Mouse (Mus musculus): ENCODE results near the gene Exosc8. TPM values are rescaled to one million over a fixed set of nuclear protein-coding genes. Genes with fewer than 3 reads are reported as not detected.
"Not testable (repeated sequence)": the region's sequence is repeated elsewhere in the genome, so short reads cannot be mapped to it uniquely, and the experiment has no call there.

Exosc8 gene
- total RNA-seq, 2 experiments from 2014 or later = 34.9 to 36.3 TPM

DNA sequence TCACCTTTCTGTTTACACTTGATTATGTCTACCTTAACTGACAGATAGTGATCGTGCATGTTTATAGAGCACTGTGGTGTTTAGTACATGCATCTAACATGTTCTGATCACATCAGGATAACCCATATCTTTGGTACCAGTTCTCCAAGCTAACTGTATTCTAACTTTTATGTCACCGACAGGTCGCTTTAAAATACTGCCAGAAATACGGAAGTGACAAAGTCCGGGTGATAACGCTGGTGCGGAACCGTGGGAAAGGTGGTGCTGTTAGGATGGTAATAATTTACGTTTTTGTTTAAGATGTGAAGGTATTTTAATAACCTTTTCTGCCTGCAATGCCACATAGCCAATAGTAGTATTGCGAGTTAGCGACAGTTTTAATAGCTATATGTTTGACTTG lies 6.8 kb upstream of the Exosc8 start:
- no peak for DNase-seq (ENCODE audit: extremely low spot score in 1 of 2, low spot score in 2 of 2)
- intact Hi-C loops (cut with DNase I) = no loop called here

DNA sequence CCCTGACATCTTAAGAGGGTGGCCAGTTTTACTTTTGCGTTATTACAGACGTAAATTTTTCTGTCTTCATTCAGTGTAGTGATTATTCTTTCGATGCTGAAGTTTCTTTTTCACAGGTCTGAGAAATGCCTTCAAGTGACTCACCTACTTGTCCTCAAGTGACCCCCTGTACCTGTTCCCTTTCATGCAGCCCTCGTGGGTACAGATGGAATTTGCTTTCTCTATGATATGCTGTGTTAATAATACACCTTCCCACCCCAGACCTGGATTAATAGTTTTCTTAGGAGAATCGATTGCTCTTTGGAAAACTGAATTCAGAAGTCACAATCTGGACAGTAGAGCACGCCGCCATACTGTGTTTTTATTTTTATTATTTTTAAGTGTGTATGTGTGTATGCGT lies 2.1 kb upstream of the Exosc8 start:
- intact Hi-C loops (cut with DNase I) = loop anchor here (5.0 to 10.0 kb wide), 3 partner anchors 65 to 617 kb away; no protein-coding TSS in a partner anchor
- DNase-seq (ENCODE audit: extremely low spot score in 1 of 2, low spot score in 2 of 2) = no peak

DNA sequence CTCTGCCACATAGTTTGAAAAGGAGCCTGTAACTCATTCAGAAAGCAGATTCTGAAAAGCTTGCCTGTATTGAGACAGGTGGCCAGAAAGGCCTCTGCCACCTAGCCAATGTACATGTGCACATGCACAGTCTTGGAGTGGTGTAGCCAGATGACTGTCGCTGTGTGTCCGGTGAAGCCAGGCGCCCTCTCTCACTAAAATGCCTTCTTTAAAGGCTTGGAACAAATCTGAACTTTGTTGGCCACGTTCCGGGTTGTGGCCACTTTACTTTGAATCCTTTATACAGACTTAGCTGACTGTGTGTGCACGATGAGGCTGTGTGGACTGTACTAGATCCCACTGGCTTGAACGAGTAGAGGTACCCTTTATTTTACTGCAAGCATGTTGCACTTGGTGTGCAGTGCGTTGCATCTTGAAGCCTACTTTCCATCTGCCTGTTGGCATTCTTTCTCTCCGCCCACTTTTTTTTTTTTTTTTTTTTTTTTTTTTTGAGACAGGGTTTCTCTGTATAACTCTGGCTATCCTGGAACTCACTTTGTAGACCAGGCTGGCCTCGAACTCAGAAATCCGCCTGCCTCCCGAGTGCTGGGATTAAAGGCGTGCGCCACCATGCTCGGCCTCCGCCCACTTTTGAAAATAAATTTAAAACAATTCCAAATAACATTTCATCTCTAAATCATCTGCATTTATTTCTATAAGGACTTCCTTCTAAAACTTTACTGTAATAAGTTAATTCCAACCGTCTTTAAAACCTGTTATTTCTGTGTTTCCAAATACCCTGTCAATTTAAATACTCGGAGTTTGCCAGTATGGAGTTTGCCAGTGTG lies 1.1 kb upstream of the Exosc8 start:
- no peak for DNase-seq (ENCODE audit: extremely low spot score in 1 of 2, low spot score in 2 of 2)
- intact Hi-C loops (cut with DNase I) = loop anchor here (5.0 to 10.0 kb wide), 3 partner anchors 66 to 618 kb away; no protein-coding TSS in a partner anchor

DNA sequence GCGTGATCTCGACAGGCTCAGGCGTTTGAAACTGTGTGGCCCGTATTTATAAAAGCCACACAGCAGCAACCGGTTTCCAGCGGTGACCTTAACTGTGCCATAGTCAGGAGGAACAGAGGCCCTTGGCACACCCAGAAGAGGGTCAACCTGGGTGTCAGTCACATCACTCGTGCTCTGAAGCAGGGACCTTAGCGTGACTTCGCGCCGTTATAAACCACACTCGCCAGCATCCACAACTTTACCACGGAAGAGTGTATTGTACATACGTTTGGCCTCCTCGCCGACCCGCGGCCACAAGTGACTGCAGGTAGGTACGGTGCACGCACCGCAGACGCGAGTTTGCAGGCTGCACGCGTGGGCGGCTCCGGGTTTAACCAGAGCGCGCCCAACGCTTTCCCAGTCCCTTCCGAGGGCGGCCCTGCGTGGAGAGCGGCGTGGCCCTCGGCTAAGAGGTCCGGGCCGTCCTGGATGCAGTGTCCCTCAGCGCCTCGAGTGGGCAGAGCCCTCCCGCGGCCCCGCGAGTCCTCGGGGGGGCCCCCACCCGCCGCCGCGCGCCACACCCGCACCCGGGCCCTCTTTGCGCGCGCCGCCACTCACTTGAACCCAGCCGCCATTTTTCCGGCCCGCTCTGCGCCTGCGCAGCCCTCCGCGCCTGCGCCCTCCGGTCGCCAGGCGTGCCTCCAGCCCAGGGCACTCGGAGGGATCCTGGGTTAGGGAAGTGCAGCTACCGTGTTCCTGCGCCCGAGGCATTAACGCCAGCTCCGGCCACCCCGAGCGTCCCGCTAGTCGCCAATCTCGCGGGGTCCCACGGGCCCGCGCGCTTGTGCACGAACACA lies 564 bp downstream of the Exosc8 start:
- intact Hi-C loops (cut with DNase I) = loop anchor here (5.0 to 10.0 kb wide), 3 partner anchors 68 to 620 kb away; no protein-coding TSS in a partner anchor
- peak; percentile 86 to 93 for DNase-seq (ENCODE audit: extremely low spot score in 1 of 2, low spot score in 2 of 2)

DNA sequence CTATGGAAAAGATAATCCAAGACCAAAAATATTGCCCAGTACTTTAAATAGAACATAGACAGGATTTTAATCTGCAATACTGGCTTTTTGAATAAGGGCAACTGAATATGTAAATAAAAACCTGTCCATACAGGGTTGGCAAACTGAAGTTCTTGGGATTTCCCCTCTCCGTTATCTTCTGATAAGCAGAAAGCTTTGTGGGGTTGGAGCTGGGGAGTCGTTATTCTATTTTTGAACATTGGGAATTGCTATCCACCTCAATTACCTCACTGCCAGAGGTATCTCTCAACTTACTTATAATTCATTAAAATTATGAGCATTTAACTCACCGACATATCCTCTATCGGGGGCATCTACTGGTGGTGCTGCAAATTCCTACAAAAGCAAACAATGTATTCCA lies 2.8 kb downstream of the Exosc8 start:
- intact Hi-C loops (cut with DNase I) = loop anchor here (10.0 kb wide), 2 partner anchors 352 to 622 kb away; no protein-coding TSS in a partner anchor
- no peak for DNase-seq (ENCODE audit: extremely low spot score in 1 of 2, low spot score in 2 of 2)

DNA sequence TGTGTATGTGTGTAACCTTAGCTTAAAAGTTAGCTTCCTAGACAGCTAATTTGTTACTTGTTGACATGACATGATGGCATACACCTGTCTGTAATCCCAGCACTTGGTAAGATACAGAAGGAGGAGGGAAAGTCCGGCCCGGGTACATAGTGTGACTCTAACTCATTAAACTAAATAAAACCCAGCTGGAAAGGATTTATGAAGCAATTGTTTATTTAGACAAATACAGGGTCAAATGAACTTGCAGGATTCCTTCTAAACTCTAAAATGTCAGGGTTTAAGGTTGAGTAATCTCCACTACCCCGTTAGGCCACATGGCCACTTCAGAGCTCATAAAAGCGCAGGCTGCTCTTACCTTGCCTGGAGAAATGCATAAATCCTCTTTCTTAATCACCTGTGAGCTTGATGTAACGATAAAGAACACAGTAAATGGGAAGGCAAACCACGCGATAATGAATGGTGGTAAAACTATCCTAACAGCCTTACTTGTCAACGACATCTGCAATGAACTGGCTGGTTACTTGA lies 3.5 kb downstream of the Exosc8 start:
- DNase-seq (ENCODE audit: extremely low spot score in 1 of 2, low spot score in 2 of 2) = no peak
- intact Hi-C loops (cut with DNase I) = loop anchor here (10.0 kb wide), 2 partner anchors 353 to 623 kb away; no protein-coding TSS in a partner anchor

DNA sequence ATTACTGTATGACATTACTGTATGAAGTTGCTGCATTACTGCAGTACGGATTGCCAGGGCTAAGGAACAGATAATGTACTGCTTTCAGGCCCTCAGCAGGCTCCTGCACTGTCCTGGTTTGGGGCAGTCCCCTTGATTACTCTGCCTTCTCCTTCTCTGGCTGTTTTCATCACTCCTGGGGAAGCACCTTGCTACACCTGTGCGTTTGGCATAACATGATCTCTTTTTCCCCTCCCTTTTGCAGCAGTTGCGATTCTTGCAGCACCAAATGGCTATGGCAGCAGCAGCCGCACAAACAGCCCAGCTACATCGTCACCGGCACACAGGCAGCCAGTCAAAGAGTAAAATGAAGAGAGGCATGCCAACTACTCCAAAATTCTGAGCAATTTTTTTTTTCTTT lies 7.1 kb downstream of the Exosc8 start:
- DNase-seq (ENCODE audit: extremely low spot score in 1 of 2, low spot score in 2 of 2) = no peak
- intact Hi-C loops (cut with DNase I) = no loop called here

DNA sequence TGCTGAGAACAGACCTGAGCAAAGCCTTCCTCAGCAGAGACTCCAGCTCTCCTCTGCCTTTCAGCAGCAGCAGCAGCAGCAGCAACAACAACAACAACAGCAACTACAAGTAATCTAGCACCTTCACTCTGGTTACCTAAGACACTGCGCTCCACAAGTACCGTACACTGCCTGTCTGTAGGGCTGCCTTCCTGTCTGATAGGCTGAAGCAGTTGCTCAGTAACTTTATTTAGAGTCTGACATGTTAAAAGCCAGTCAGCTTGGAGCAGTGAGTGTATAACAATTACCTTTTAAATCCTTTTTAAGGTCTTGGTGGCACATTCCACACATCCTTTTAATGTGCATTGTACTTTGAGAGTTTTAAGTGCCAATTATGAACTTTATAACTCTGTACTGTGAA lies 7.6 kb downstream of the Exosc8 start:
- no peak for DNase-seq (ENCODE audit: extremely low spot score in 1 of 2, low spot score in 2 of 2)
- intact Hi-C loops (cut with DNase I) = no loop called here

DNA sequence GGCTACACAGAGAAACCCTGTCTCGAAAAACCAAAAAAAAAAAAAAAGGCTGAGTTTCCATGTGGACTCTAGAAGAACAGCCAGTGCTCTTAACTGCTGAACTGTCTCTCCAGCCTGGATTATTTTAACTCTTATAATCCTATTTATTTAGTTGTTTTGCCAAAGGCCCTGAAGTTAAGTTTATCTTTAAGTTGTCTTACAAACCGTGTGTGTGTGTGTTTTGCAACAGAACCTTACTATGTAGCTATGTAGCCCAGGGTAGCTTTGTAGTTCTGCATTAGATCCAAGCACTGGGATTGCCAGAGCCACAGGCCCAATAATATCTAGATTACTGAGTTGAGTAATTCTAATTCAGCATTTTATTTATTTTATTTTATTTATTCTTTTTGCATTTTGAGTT lies 9.8 kb downstream of the Exosc8 start:
- no peak for DNase-seq (ENCODE audit: extremely low spot score in 1 of 2, low spot score in 2 of 2)
- intact Hi-C loops (cut with DNase I) = no loop called here

DNA sequence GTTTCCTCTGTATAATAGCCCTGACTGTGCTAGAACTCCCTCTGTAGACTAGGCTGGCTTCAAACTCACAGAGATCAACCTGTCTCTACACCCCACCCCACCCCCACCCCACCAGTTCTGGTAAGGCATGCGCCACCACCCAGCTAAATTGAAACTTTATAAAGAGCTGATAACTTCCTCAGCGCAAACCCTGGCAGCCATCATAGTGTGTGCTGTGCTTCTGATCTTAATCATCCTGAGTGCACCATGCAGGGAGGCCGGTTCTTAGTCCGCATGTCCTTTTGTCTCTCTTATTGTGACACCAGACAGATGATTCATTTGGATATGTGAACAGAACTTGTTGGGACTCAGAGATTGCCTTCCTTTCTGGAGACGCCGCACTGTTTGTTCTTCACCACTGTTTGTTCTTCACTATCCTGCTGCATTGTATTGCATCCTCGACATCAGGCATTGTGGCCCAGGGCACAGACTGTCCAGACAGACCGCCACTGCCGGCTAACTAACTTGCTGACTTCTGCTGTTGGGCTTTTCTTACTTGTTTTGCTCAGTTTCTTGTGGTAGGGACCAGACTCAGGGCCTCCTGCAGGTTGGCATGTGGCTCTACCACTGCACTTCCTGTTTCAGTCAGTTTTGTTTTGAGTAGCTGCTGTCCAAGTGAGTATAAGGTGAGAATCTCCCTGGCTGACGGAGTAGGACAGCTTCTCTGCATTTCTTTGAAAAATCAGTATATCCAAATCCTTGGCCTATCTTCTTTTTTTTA lies 11.3 kb downstream of the Exosc8 start:
- intact Hi-C loops (cut with DNase I) = no loop called here
- no peak for DNase-seq (ENCODE audit: extremely low spot score in 1 of 2, low spot score in 2 of 2)

DNA sequence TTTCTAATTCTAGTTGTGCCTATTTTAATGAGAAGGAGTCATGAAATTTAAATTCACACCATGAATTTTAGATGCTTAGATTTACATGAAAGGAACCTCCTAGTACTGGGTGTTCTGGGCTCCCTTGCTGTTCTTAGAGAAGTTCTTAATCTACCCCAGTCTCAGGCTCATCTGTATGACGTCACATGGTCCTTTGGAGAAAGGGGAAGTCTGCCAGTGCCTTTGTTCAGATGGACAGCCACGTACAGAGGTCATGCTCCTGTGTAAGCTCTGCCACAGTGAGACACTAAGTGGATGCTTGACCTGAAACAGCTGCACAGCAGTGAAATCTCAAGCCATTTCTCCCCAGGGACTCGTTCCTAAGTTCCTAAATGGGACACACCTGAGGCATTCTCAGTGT lies 16.2 kb downstream of the Exosc8 start:
- DNase-seq (ENCODE audit: extremely low spot score in 1 of 2, low spot score in 2 of 2) = no peak
- intact Hi-C loops (cut with DNase I) = no loop called here

DNA sequence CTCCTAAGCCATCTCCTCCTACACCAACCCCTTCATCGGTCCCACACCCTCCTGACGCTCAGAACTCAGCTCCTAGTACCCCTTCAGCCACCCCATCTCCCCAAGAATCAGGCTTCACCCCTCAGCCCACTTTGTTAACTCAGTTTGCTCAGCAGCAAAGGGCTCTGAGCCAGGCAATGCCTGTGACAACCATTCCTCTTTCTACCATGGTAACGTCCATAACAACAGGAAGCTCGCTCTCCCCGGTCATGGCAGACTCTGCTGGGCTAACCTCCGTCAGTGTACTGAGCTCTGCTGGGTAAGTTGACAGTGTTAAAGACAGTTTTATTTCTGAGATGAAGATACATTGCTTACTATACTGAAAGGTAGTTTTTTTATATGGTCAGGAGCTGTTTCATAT lies 17.8 kb downstream of the Exosc8 start:
- no peak for DNase-seq (ENCODE audit: extremely low spot score in 1 of 2, low spot score in 2 of 2)

DNA sequence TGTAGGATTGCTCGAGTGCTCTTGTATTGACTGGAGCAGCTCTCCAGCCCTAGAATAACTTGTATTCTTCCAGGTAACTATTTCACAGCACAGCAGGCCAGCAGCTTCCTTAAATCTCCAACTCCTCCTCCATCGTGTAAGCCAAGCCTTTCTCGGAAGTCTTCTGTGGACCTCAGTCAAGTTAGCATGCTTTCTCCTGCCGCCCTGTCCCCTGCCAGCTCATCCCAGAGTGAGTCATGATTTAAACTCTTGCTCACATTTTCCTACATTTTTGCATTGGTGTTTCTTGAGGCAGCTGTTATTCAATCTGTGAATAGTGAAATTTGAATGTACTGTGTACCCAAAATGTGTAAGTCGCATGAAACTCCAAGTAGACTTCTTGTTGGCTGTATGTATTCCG lies 19.7 kb downstream of the Exosc8 start:
- no peak for DNase-seq (ENCODE audit: extremely low spot score in 1 of 2, low spot score in 2 of 2)
- intact Hi-C loops (cut with DNase I) = no loop called here

More for the DNA sequence above, 17.8 kb downstream of the Exosc8 start:
- intact Hi-C loops (cut with DNase I) = no loop called here

DNA sequence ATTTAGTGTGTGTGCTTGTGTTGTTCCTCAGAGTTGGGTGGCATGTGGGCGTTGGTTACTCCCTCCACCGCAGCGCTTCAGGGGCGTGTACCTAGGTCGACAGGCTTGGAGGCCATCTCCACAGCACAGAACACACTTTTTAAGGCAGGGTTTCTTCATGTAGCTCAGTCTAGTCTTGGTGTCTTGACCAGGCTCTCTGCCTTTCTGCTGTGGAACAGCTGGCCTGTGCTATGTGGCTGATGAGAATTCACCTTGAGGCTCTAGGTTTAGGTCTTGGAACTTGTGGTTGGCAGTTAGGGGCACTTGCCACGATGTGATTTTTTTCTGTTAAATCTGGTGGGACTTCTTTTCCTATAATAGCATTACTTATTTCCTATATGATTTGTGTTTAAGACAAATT lies 20.9 kb downstream of the Exosc8 start, which contains the start of gene Gm21958:
Gm21958 (minus strand) TSS at position 101 of the 400 bp plus-strand sequence.
- no peak for DNase-seq (ENCODE audit: extremely low spot score in 1 of 2, low spot score in 2 of 2)
- intact Hi-C loops (cut with DNase I) = no loop called here

DNA sequence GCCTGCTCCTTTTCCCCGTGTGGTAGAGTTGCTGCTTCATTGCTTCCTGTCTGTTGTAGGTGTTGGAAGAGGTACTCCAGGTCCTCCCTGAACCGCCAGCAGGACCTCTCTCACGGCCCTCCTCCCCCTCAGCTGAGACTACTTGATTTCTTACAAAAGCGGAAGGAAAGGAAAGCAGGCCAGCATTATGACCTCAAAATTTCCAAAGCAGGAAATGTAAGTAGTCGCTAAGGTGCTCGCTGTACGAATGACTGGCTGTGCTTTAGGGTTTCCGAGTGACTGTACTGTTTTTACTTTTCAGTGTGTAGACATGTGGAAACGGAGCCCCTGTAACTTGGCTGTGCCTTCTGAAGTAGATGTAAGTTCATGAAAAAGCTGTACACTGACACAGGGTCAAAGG lies 26.2 kb downstream of the Exosc8 start:
- no peak for DNase-seq (ENCODE audit: extremely low spot score in 1 of 2, low spot score in 2 of 2)
- intact Hi-C loops (cut with DNase I) = no loop called here

DNA sequence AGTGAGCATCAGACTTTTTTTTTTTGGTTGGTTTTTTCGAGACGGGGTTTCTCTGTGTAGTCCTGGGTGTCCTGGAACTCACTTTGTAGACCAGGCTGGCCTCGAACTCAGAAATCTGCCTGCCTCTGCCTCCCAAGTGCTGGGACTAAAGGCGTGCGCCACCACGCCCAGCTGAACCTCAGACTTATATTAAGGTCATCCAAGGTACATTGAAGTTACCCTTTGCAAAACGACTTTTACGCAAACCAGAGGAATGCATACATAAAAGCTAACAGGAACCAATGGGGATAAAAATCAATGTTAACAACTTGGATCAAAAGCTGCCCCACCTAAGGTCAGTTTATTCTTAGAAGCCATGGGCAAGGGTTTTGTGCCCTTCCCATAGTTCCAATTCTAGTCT lies 31.1 kb downstream of the Exosc8 start:
- intact Hi-C loops (cut with DNase I) = not testable (repeated sequence)

DNA sequence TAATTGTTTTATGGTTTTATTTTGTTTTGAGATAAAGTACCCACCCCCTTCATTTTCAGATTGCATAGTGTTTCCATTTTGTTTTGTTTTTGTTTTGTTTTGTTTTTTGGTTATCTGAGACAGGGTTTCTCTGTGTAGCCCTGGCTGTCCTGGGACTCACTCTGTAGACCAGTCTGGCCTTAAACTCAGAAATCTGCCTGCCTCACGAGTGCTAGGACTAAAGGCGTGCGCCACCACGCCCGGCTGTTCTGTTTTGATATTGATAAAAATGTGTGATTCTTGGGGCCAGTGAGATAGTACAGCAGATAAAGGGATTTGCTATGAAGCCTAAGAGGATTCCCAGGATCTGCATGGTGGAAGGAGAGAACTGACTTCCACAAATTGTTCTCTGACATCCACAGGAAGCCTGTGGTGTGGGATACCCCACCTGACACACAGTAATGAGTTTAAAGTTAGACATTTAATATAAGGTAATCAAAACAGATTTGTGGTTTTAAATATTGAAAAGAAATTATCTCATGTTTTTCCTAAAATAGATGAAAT lies 35.4 kb downstream of the Exosc8 start:
- intact Hi-C loops (cut with DNase I) = no loop called here
- no peak for DNase-seq (ENCODE audit: extremely low spot score in 1 of 2, low spot score in 2 of 2)

More for the DNA sequence above, 31.1 kb downstream of the Exosc8 start:
- not testable (repeated sequence) for DNase-seq (ENCODE audit: extremely low spot score in 1 of 2, low spot score in 2 of 2)

DNA sequence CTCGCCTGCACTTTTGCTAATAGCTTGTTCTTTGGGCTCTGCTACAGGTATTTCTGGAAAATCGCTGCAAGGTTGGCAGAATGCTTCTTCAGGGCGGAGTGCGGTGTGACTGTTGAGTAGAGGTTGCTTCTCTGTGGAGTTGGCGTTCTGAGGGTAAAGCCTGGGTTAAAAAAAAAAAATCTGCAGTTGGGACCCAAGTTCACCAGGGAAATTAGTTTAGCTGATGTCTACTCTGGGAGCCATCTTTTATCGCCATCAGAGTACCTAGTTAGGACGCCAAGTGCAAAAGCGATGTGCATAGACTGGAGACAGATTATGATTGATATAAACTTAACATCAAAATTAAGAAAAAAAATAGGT lies 42.2 kb downstream of the Exosc8 start:
- no peak for DNase-seq (ENCODE audit: extremely low spot score in 1 of 2, low spot score in 2 of 2)
- intact Hi-C loops (cut with DNase I) = no loop called here

Data from left cerebral cortex, postnatal 10 days (tissue).